Mouse (Mus musculus) erythroblast, embryonic 14.5 days (primary cell): ENCODE data around the gene Olfr873. TPM values are rescaled to one million over a fixed set of nuclear protein-coding genes. Genes with fewer than 3 reads are reported as not detected.
"Not testable (repeated sequence)": the region's sequence is repeated elsewhere in the genome, so short reads cannot be mapped to it uniquely, and the experiment has no call there.

ENCODE experiments used
- H3K27me3 ChIP-seq: 2 replicates; pipeline ENCODE4 v1.6.1; 2012; ENCODE audit warnings: inconsistent platforms; ENCODE audit not compliant: control insufficient read depth
- H3K36me3 ChIP-seq: 2 replicates; pipeline ENCODE4 v1.6.1; 2012; ENCODE audit warnings: mild to moderate bottlenecking, inconsistent platforms; ENCODE audit not compliant: control insufficient read depth
- H3K4me1 ChIP-seq: 2 replicates; pipeline ENCODE4 v1.6.1; 2012; ENCODE audit warnings: inconsistent platforms; ENCODE audit not compliant: control insufficient read depth
- H3K4me3 ChIP-seq: replicated peaks from 2 replicates; pipeline ENCODE3; 2012; ENCODE audit warnings: moderate library complexity, mild to moderate bottlenecking, inconsistent platforms
- H3K9me3 ChIP-seq: 2 replicates; pipeline ENCODE4 v1.6.1; 2012; ENCODE audit warnings: low read length, inconsistent platforms, mixed read lengths; ENCODE audit not compliant: control insufficient read depth
- GATA1 ChIP-seq: IDR thresholded peaks from 2 replicates; pipeline ENCODE4 v1.6.1; 2012; ENCODE audit warnings: low read length, inconsistent platforms, mixed read lengths
- TAL1 ChIP-seq: IDR thresholded peaks from 3 replicates; pipeline ENCODE4 v1.6.1; 2012; ENCODE audit warnings: low read length, inconsistent platforms, mixed read lengths
- polyA plus RNA-seq: library from polyadenylated mRNA; stranded (reverse); fragments of >175 nt; gene quantifications from 2 replicates; pipeline ENCODE4 v1.2.3, GENCODE M21; 2012

The Olfr873 gene
- not detected in 2 replicates for polyA plus RNA-seq

GRCm38 (mm10) chr9:20298232-20298631, at the start of gene Olfr873:
Gene Olfr873, plus strand, starts transcription at chr9:20298532.
- Histone ChIP-seq H3K9me3 (peaks cover 4% of the 10 kb centered on the region; the same call in 1 of the 2 replicates), H3K4me3 (no peak within 1 kb of the TSS), H3K4me1 (no peaks in the 10 kb centered on the region), H3K27me3 (no peaks in the 10 kb centered on the region), H3K36me3 (no peaks in the 10 kb centered on the region)
- TF ChIP-seq GATA1 (no peak), TAL1 (no peak)

GRCm38 (mm10) chr9:20282051-20282450, 16.3 kb upstream of the Olfr873 start, which contains the start of gene Olfr39:
Gene Olfr39, plus strand, starts transcription at chr9:20282351.
- no peak for TF ChIP-seq TAL1
- no peak for TF ChIP-seq GATA1
- H3K36me3 ChIP-seq, result no peaks in the 10 kb centered on the region

GRCm38 (mm10) chr9:20295562-20295961, 2.8 kb upstream of the Olfr873 start:
- not testable (repeated sequence) for H3K4me1 ChIP-seq, H3K9me3 ChIP-seq, H3K4me3 ChIP-seq, H3K27me3 ChIP-seq, H3K36me3 ChIP-seq

More at GRCm38 (mm10) chr9:20282051-20282450, 16.3 kb upstream of the Olfr873 start, which contains the start of gene Olfr39:
- Histone ChIP-seq H3K9me3 (no peaks in the 10 kb centered on the region), H3K4me1 (no peaks in the 10 kb centered on the region), H3K27me3 (no peaks in the 10 kb centered on the region), H3K4me3 (no peak within 1 kb of the TSS)

- H3K36me3 ChIP-seq, result no peaks in the 10 kb centered on the region
- H3K4me1 ChIP-seq, result no peaks in the 10 kb centered on the region
- H3K27me3 ChIP-seq, result no peaks in the 10 kb centered on the region
- no peak for TF ChIP-seq GATA1
- no peak for TF ChIP-seq TAL1
- no peaks in the 10 kb centered on the region for H3K9me3 ChIP-seq
- no peak within 1 kb of the TSS for H3K4me3 ChIP-seq
These were observed 37.7 kb downstream of the Olfr873 start, which contains the start of gene Olfr18 for GRCm38 (mm10) chr9:20335994-20336393. Gene Olfr18, minus strand, starts transcription at chr9:20336094.

GRCm38 (mm10) chr9:20348501-20348900, 50.2 kb downstream of the Olfr873 start:
- Histone ChIP-seq H3K36me3 (peaks cover 10% of the 10 kb centered on the region), H3K27me3 (no peaks in the 10 kb centered on the region), H3K9me3 (no peaks in the 10 kb centered on the region), H3K4me1 (no peaks in the 10 kb centered on the region), H3K4me3 (no peak overlapping the region)
- TF ChIP-seq TAL1, result no peak

Other genes starting within 250 kb of the Olfr873 start
- not detected in 2 replicates for gene Olfr867, start 241.0 kb upstream of the Olfr873 start, polyA plus RNA-seq
- gene Olfr868, start 199.9 kb upstream of the Olfr873 start, polyA plus RNA-seq, result not detected in 2 replicates
- not detected in 2 replicates for gene Olfr869, start 169.5 kb upstream of the Olfr873 start, polyA plus RNA-seq
- gene Olfr870, start 124.5 kb upstream of the Olfr873 start, polyA plus RNA-seq, result 0.01 TPM in 1 of 2 replicates, not detected in the other
- gene Olfr871, start 86.3 kb upstream of the Olfr873 start, polyA plus RNA-seq, result not detected in 2 replicates
- not detected in 2 replicates for gene Olfr872, start 61.4 kb upstream of the Olfr873 start, polyA plus RNA-seq
- not detected in 2 replicates for gene Olfr39, start 16.2 kb upstream of the Olfr873 start, polyA plus RNA-seq
- not detected in 2 replicates for gene Olfr18, start 37.6 kb downstream of the Olfr873 start, polyA plus RNA-seq
- 0.04 and 0.06 TPM in 2 replicates for gene Zfp560, start 86.6 kb downstream of the Olfr873 start, polyA plus RNA-seq
- gene Zfp26, start 161.6 kb downstream of the Olfr873 start, polyA plus RNA-seq, result under 0.01 and 0.01 TPM in 2 replicates
- 0.08 and 0.44 TPM in 2 replicates for gene Zfp426, start 194.2 kb downstream of the Olfr873 start, polyA plus RNA-seq
- gene Zfp266, start 222.9 kb downstream of the Olfr873 start, polyA plus RNA-seq, result 0.03 and 0.04 TPM in 2 replicates